Mouse (Mus musculus) ES-Bruce4 (cell line): Measurements from ENCODE around the gene Hbq1b.

Experiments
- CTCF ChIP-seq: IDR thresholded peaks from one replicate; pipeline ENCODE4 v1.8.1; 2011; ENCODE audit warnings: low read depth, low read length
- EP300 ChIP-seq: IDR thresholded peaks from 2 replicates; pipeline ENCODE4 v1.6.1; 2011; ENCODE audit warnings: low read depth, low read length; ENCODE audit not compliant: insufficient read depth
- POLR2A ChIP-seq: IDR thresholded peaks from one replicate; pipeline ENCODE4 v1.8.1; 2011; ENCODE audit warnings: low read length; ENCODE audit not compliant: insufficient read depth

DNA sequence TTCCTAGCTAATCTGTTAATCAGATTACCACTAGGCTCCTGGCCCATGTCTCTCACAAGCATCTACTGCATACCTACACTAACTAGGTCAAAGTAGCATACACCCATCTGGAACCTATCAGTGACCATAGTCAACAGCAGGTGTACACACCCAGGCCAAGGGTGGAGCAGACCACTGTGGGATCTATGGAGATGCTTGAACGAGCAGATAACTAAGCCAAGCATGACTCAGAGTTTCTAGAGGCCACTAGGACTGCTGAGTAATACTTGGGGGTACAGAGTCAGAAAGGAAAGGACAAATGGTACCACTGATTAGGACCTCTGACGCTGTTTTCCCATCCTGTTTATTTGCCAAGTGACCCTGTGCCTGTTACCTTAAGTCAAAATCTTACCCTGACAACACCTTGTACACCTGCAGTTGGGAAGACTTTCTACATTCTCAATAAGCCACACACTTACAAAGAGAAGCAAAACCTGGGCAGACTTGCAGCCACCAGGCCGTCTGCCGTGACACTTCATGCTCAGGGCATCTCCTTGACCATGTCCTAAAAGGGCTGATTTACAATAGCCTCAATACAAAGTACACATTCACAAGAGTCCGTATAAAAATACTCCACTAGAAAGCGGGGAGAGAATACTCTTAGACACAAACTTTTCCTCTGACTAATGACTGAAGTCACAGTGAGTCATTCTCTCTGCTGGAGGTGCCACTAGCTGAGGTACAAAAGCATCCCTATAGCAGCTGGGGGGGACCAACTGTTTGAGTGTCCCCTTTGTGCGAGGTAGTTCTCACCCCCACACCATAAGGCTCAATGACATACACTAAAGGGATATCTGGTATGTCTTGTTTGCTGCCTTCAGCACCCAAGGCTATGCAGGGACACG, 35.6 kb upstream of the Hbq1b start:
- no peak for TF ChIP-seq CTCF
- TF ChIP-seq POLR2A, result no peak
- no peak for TF ChIP-seq EP300
